Mouse (Mus musculus) testis, adult 10 weeks (tissue): Measurements from ENCODE around the gene Efnb3. TPM values are rescaled to one million over a fixed set of nuclear protein-coding genes. Genes with fewer than 3 reads are reported as not detected.

Experiments used
- polyA plus RNA-seq: library from polyadenylated mRNA; stranded (reverse); fragments of 350-450 nt; fragmentation: Illumina TruSeq; extraction: RNeasy Lipid Tissue Mini Kit (QIAGEN cat#74804); gene quantifications from one replicate; pipeline ENCODE4 v1.2.3, GENCODE M21; 2014; ENCODE audit warnings: low read depth, low replicate concordance

Gene Efnb3
- polyA plus RNA-seq = 0.48 TPM

GRCm38 (mm10) chr11:69559851-69560765 lies at the start of gene Efnb3:
Gene Efnb3 (minus strand): TSS chr11:69560205.

GRCm38 (mm10) chr11:69605726-69606490 lies 45.9 kb upstream of the Efnb3 start, which contains the start of gene Atp1b2:
Gene Atp1b2 (minus strand): TSS chr11:69605942.

GRCm38 (mm10) chr11:69580091-69580514 lies 20.1 kb upstream of the Efnb3 start, which contains the start of the genes Wrap53 and Trp53:
Gene Wrap53 (minus strand): TSS chr11:69580255.
Gene Trp53 (plus strand): TSS chr11:69580359.

GRCm38 (mm10) chr11:69549060-69549656 lies 10.8 kb downstream of the Efnb3 start, which contains the start of gene Dnah2:
Gene Dnah2 (minus strand): TSS chr11:69549110.

Other genes with a start within 250 kb of the Efnb3 start
- gene Cntrob, start 236.4 kb downstream of the Efnb3 start, polyA plus RNA-seq = 13.3 TPM
- gene Trappc1, start 236.2 kb downstream of the Efnb3 start, polyA plus RNA-seq = 24.6 TPM
- 4.8 TPM for gene Kcnab3, start 233.9 kb downstream of the Efnb3 start, polyA plus RNA-seq
- gene Rnf227, start 219.7 kb downstream of the Efnb3 start, polyA plus RNA-seq = 20.7 TPM
- gene Chd3, start 190.8 kb downstream of the Efnb3 start, polyA plus RNA-seq = 8.0 TPM
- 48.5 TPM for gene Naa38, start 164.7 kb downstream of the Efnb3 start, polyA plus RNA-seq
- 33.5 TPM for gene Cyb5d1, start 164.6 kb downstream of the Efnb3 start, polyA plus RNA-seq
- 0.13 TPM for gene Tmem88, start 162.0 kb downstream of the Efnb3 start, polyA plus RNA-seq
- gene Kdm6b, start 146.5 kb downstream of the Efnb3 start, polyA plus RNA-seq = 0.98 TPM
- gene Dnah2, start 11.1 kb downstream of the Efnb3 start, polyA plus RNA-seq = 10.4 TPM
- gene Wrap53, start 20.1 kb upstream of the Efnb3 start, polyA plus RNA-seq = 1.1 TPM
- gene Trp53, start 20.2 kb upstream of the Efnb3 start, polyA plus RNA-seq = 2.5 TPM
- 23.7 TPM for gene Atp1b2, start 45.7 kb upstream of the Efnb3 start, polyA plus RNA-seq
- 2.6 TPM for gene Shbg, start 57.7 kb upstream of the Efnb3 start, polyA plus RNA-seq
- 6.7 TPM for gene Sat2, start 61.8 kb upstream of the Efnb3 start, polyA plus RNA-seq
- 16.0 TPM for gene Fxr2, start 72.8 kb upstream of the Efnb3 start, polyA plus RNA-seq
- gene Sox15, start 95.1 kb upstream of the Efnb3 start, polyA plus RNA-seq = not detected
- 8.7 TPM for gene Mpdu1, start 102.4 kb upstream of the Efnb3 start, polyA plus RNA-seq
- 0.91 TPM for gene Cd68, start 105.9 kb upstream of the Efnb3 start, polyA plus RNA-seq
- gene Eif4a1, start 112.2 kb upstream of the Efnb3 start, polyA plus RNA-seq = 265 TPM
- gene Senp3, start 121.9 kb upstream of the Efnb3 start, polyA plus RNA-seq = 94.6 TPM
- gene Tnfsf13, start 125.6 kb upstream of the Efnb3 start, polyA plus RNA-seq = 3.8 TPM
- 0.20 TPM for gene Tnfsf12, start 135.6 kb upstream of the Efnb3 start, polyA plus RNA-seq
- 1.7 TPM for gene Tnfsfm13, start 135.9 kb upstream of the Efnb3 start, polyA plus RNA-seq
- gene Polr2a, start 198.4 kb upstream of the Efnb3 start, polyA plus RNA-seq = 43.5 TPM
- gene Slc35g3, start 201.8 kb upstream of the Efnb3 start, polyA plus RNA-seq = 33.7 TPM
- 3.6 TPM for gene Zbtb4, start 205.7 kb upstream of the Efnb3 start, polyA plus RNA-seq
- 0.24 TPM for gene Chrnb1, start 235.7 kb upstream of the Efnb3 start, polyA plus RNA-seq
- gene Fgf11, start 241.7 kb upstream of the Efnb3 start, polyA plus RNA-seq = 3.7 TPM
- not detected for gene Tmem102, start 245.4 kb upstream of the Efnb3 start, polyA plus RNA-seq